Mouse (Mus musculus) cerebellum, postnatal 4 days (tissue): Measurements from ENCODE around the gene Ttyh2.

Source experiments
- DNase-seq, 2 experiments: peaks; one replicate each; pipeline ENCODE4 v3.0.0; 2022; ENCODE audit warnings: low spot score in 2 of 2, mixed read lengths in 1 of 2

Gene Ttyh2

GRCm38 (mm10) chr11:114681054-114681453 lies 5.8 kb downstream of the Ttyh2 start:
- DNase-seq: no peak

- no peak for DNase-seq
These were observed 7.2 kb downstream of the Ttyh2 start for GRCm38 (mm10) chr11:114682321-114682900.

GRCm38 (mm10) chr11:114683029-114683721 lies 7.9 kb downstream of the Ttyh2 start:
- no peak for DNase-seq

- DNase-seq: no peak
These were observed 8.7 kb downstream of the Ttyh2 start for GRCm38 (mm10) chr11:114683722-114684621.

GRCm38 (mm10) chr11:114684627-114685373 lies 9.6 kb downstream of the Ttyh2 start:
- DNase-seq: peak; percentile 49 to 89

- DNase-seq: no peak
These were observed 10.4 kb downstream of the Ttyh2 start for GRCm38 (mm10) chr11:114685526-114686040.

GRCm38 (mm10) chr11:114686221-114686959 lies 11.2 kb downstream of the Ttyh2 start:
- no peak for DNase-seq

GRCm38 (mm10) chr11:114687574-114688188 lies 12.4 kb downstream of the Ttyh2 start:
- DNase-seq: no peak

GRCm38 (mm10) chr11:114688729-114689128 lies 13.5 kb downstream of the Ttyh2 start:
- DNase-seq: no peak

- DNase-seq: no peak
These were observed 15.0 kb downstream of the Ttyh2 start for GRCm38 (mm10) chr11:114690192-114690591.

GRCm38 (mm10) chr11:114691454-114692182 lies 16.4 kb downstream of the Ttyh2 start:
- DNase-seq: no peak

GRCm38 (mm10) chr11:114692601-114693000 lies 17.4 kb downstream of the Ttyh2 start:
- no peak for DNase-seq

GRCm38 (mm10) chr11:114693456-114693855 lies 18.2 kb downstream of the Ttyh2 start:
- no peak for DNase-seq

- no peak for DNase-seq
These were observed 19.2 kb downstream of the Ttyh2 start for GRCm38 (mm10) chr11:114694451-114694850.

- no peak for DNase-seq
These were observed 23.3 kb downstream of the Ttyh2 start for GRCm38 (mm10) chr11:114698496-114698895.

GRCm38 (mm10) chr11:114699511-114699910 lies 24.3 kb downstream of the Ttyh2 start:
- no peak for DNase-seq

- DNase-seq: no peak
These were observed 27.2 kb downstream of the Ttyh2 start for GRCm38 (mm10) chr11:114702311-114702995.

GRCm38 (mm10) chr11:114702996-114703361 lies 27.7 kb downstream of the Ttyh2 start:
- no peak for DNase-seq
